Mouse (Mus musculus): ENCODE measurements at regions not wholly inside any gene's neighbourhood (a gene's known extent, or its start where the extent isn't known, plus 50 kb on each side); places are given as distances from the start of the nearest gene placed in this dataset.

DNA sequence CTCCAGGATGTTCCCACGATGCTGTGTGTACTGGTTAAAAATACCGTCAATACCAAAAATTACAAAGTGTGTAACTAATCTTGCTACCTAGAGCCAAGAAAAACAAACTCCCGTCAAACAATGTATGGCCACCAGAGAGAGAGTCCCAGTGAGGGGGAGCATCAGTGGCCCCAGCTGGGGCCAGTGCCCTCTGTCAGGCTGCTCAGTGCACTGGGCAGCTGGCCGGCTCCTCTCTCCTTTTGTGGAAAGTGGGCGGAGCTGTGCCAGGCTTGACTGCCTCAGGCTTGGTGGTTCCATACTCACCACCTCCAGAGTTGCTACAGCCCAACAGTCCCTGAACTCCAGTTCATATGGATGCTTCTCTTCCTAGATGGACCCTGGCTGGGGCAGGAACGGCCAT lies 53.8 kb upstream of the Sept5 start:
- DNase-seq (ENCODE audit: low spot score, missing footprints) (peak; percentile 84), ATAC-seq (ENCODE audit: low FRiP score) (no peak)
- Histone ChIP-seq H3K4me3 (ENCODE audit: low read depth, low read length) (no peak overlapping the region), H3K27me3 (ENCODE audit: control insufficient read depth, insufficient read depth, low read length) (no peaks in the 10 kb centered on the region), H3K4me2 (no peak overlapping the region), H3K27ac (ENCODE audit: low read depth, low read length) (no peak overlapping the region), H3K36me3 (ENCODE audit: control insufficient read depth, insufficient read depth, low read length) (no peaks in the 10 kb centered on the region), H3K9ac (ENCODE audit: low read length) (no peak overlapping the region), H3K4me1 (ENCODE audit: control insufficient read depth, insufficient read depth, low read length) (peaks cover 16% of the 10 kb centered on the region), H3K9me3 (ENCODE audit: control insufficient read depth, low read length) (no peaks in the 10 kb centered on the region)
- WGBS = 49% methylated on average over 6 of the region's 6 CpGs

GRCm38 (mm10) chr16:18686044-18686761 lies 56.4 kb upstream of the Sept5 start:
- no peaks in the 10 kb centered on the region for H3K36me3 ChIP-seq (ENCODE audit: control insufficient read depth, insufficient read depth, low read length)
- DNase-seq (ENCODE audit: low spot score, missing footprints) (peak; percentile 89), ATAC-seq (ENCODE audit: low FRiP score) (peak; percentile 47)
- H3K27me3 ChIP-seq (ENCODE audit: control insufficient read depth, insufficient read depth, low read length) = no peaks in the 10 kb centered on the region
- H3K4me1 ChIP-seq (ENCODE audit: control insufficient read depth, insufficient read depth, low read length) = peaks cover 16% of the 10 kb centered on the region
- peak overlapping the region; percentile 44; the same call in 1 of the 2 replicates for H3K27ac ChIP-seq (ENCODE audit: low read depth, low read length)
- peak overlapping the region; percentile 40 for H3K9ac ChIP-seq (ENCODE audit: low read length)
- H3K9me3 ChIP-seq (ENCODE audit: control insufficient read depth, low read length) = no peaks in the 10 kb centered on the region
- H3K4me3 ChIP-seq (ENCODE audit: low read depth, low read length) = no peak overlapping the region
- peak overlapping the region; percentile 13; the same call in 1 of the 2 replicates for H3K4me2 ChIP-seq
- 6% methylated on average over 6 of the region's 6 CpGs for WGBS

DNA sequence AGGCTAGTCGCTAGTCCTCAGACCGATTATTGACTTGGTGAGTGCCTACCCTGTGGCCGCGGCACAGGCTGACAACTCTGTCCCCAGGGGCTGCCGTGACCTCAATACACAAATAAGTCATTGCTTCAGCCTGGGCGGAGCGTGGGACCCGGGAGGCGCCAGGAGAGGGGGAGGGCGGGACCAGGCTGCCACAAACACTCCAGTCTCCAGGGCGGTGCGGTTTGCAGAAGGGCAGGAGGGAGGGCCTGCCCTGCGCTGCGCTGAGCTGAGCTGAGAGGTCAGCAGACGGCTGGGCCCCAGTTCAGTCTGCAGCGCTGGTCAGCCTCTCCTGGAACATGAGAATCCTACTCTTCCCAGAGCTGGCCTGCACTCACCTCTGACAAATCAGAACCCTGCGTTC lies 57.2 kb upstream of the Sept5 start:
- peak overlapping the region; percentile 57; the same call in 1 of the 2 replicates for H3K27ac ChIP-seq (ENCODE audit: low read depth, low read length)
- peak overlapping the region; percentile 39; the same call in 1 of the 2 replicates for H3K4me2 ChIP-seq
- WGBS = under 1% methylated on average over 17 of the region's 17 CpGs
- no peaks in the 10 kb centered on the region for H3K27me3 ChIP-seq (ENCODE audit: control insufficient read depth, insufficient read depth, low read length)
- peaks cover 16% of the 10 kb centered on the region for H3K4me1 ChIP-seq (ENCODE audit: control insufficient read depth, insufficient read depth, low read length)
- peak; percentile 97 for ATAC-seq (ENCODE audit: low FRiP score)
- H3K9ac ChIP-seq (ENCODE audit: low read length) = peak overlapping the region; percentile 33; the same call in 1 of the 2 replicates
- no peaks in the 10 kb centered on the region for H3K36me3 ChIP-seq (ENCODE audit: control insufficient read depth, insufficient read depth, low read length)
- H3K9me3 ChIP-seq (ENCODE audit: control insufficient read depth, low read length) = no peaks in the 10 kb centered on the region
- H3K4me3 ChIP-seq (ENCODE audit: low read depth, low read length) = peak overlapping the region; percentile 16; the same call in 1 of the 2 replicates
- peak; percentile 98 for DNase-seq (ENCODE audit: low spot score, missing footprints)

DNA sequence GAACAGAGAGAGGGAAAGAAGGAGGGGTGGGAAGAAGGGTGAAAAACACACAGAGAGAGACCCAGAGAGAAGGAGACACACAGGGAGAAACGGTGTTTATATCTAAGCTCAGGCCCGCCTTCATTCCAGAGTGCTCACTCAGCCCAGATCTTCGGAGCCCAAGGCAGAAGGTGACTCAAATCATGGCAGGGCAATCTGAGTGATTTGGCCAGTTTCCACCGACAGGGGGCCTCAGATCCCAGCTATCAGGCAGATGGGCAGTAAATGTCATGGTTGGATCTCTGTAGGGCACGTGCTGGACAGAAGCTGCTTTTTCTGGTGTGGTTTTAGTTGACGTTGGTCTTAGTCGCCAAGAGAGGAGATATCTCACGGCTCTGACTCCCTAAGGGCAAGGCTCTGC lies 57.6 kb upstream of the Sept5 start:
- H3K4me2 ChIP-seq = peak overlapping the region; percentile 39; the same call in 1 of the 2 replicates
- peaks cover 16% of the 10 kb centered on the region for H3K4me1 ChIP-seq (ENCODE audit: control insufficient read depth, insufficient read depth, low read length)
- peak overlapping the region; percentile 33; the same call in 1 of the 2 replicates for H3K9ac ChIP-seq (ENCODE audit: low read length)
- H3K27me3 ChIP-seq (ENCODE audit: control insufficient read depth, insufficient read depth, low read length) = no peaks in the 10 kb centered on the region
- peak; percentile 52 for ATAC-seq (ENCODE audit: low FRiP score)
- peak; percentile 99 for DNase-seq (ENCODE audit: low spot score, missing footprints)
- no peaks in the 10 kb centered on the region for H3K36me3 ChIP-seq (ENCODE audit: control insufficient read depth, insufficient read depth, low read length)
- peak overlapping the region; percentile 16; the same call in 1 of the 2 replicates for H3K4me3 ChIP-seq (ENCODE audit: low read depth, low read length)
- no peaks in the 10 kb centered on the region for H3K9me3 ChIP-seq (ENCODE audit: control insufficient read depth, low read length)
- WGBS = 3% methylated on average over 8 of the region's 8 CpGs
- peak overlapping the region; percentile 57; the same call in 1 of the 2 replicates for H3K27ac ChIP-seq (ENCODE audit: low read depth, low read length)

- Histone ChIP-seq H3K4me2 (no peak overlapping the region), H3K9ac (ENCODE audit: low read length) (no peak overlapping the region), H3K27me3 (ENCODE audit: control insufficient read depth, insufficient read depth, low read length) (no peaks in the 10 kb centered on the region), H3K9me3 (ENCODE audit: control insufficient read depth, low read length) (no peaks in the 10 kb centered on the region), H3K27ac (ENCODE audit: low read depth, low read length) (no peak overlapping the region), H3K36me3 (ENCODE audit: control insufficient read depth, insufficient read depth, low read length) (no peaks in the 10 kb centered on the region), H3K4me3 (ENCODE audit: low read depth, low read length) (no peak overlapping the region), H3K4me1 (ENCODE audit: control insufficient read depth, insufficient read depth, low read length) (no peaks in the 10 kb centered on the region)
- DNase-seq (ENCODE audit: low spot score, missing footprints) (no peak), ATAC-seq (ENCODE audit: low FRiP score) (no peak)
- 70% methylated on average over 5 of the region's 5 CpGs for WGBS
These were observed 65.8 kb upstream of the Sept5 start for GRCm38 (mm10) chr16:18695596-18695995.

- H3K27ac ChIP-seq (ENCODE audit: low read depth, low read length) = no peak overlapping the region
- H3K36me3 ChIP-seq (ENCODE audit: control insufficient read depth, insufficient read depth, low read length) = no peaks in the 10 kb centered on the region
- WGBS = 15% methylated on average over 20 of the region's 20 CpGs
- no peaks in the 10 kb centered on the region for H3K9me3 ChIP-seq (ENCODE audit: control insufficient read depth, low read length)
- no peak overlapping the region; the same call in 1 of the 2 replicates for H3K4me2 ChIP-seq
- peak; percentile 99 for DNase-seq (ENCODE audit: low spot score, missing footprints)
- no peaks in the 10 kb centered on the region for H3K4me1 ChIP-seq (ENCODE audit: control insufficient read depth, insufficient read depth, low read length)
- no peaks in the 10 kb centered on the region for H3K27me3 ChIP-seq (ENCODE audit: control insufficient read depth, insufficient read depth, low read length)
- H3K4me3 ChIP-seq (ENCODE audit: low read depth, low read length) = no peak overlapping the region
- ATAC-seq (ENCODE audit: low FRiP score) = peak; percentile 84
- no peak overlapping the region for H3K9ac ChIP-seq (ENCODE audit: low read length)
These were observed 66.5 kb upstream of the Sept5 start for GRCm38 (mm10) chr16:18696074-18696819.

DNA sequence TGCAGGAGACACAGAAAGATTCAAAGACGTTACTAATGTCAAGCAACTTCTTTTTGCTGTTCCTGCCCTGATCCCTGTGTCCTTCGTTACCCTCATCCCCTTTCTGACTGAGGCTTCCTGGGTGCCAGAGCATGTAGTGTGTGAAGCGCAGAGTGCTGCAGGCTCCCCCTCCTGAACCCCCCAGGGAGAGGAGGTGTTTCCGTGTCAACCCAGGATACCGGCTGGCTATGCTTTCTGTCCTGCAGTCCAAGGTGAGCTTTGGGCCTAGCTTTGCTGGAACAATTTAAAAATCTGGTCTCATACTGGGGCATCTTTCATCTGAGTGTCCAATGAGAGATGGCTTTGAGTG lies 67.0 kb upstream of the Sept5 start:
- no peaks in the 10 kb centered on the region for H3K4me1 ChIP-seq (ENCODE audit: control insufficient read depth, insufficient read depth, low read length)
- no peak overlapping the region for H3K27ac ChIP-seq (ENCODE audit: low read depth, low read length)
- no peak overlapping the region for H3K4me2 ChIP-seq
- ATAC-seq (ENCODE audit: low FRiP score) = peak; percentile 54
- no peak overlapping the region for H3K9ac ChIP-seq (ENCODE audit: low read length)
- H3K4me3 ChIP-seq (ENCODE audit: low read depth, low read length) = no peak overlapping the region
- no peaks in the 10 kb centered on the region for H3K9me3 ChIP-seq (ENCODE audit: control insufficient read depth, low read length)
- H3K27me3 ChIP-seq (ENCODE audit: control insufficient read depth, insufficient read depth, low read length) = no peaks in the 10 kb centered on the region
- no peaks in the 10 kb centered on the region for H3K36me3 ChIP-seq (ENCODE audit: control insufficient read depth, insufficient read depth, low read length)
- DNase-seq (ENCODE audit: low spot score, missing footprints) = no peak
- WGBS = 62% methylated on average over 5 of the region's 5 CpGs

DNA sequence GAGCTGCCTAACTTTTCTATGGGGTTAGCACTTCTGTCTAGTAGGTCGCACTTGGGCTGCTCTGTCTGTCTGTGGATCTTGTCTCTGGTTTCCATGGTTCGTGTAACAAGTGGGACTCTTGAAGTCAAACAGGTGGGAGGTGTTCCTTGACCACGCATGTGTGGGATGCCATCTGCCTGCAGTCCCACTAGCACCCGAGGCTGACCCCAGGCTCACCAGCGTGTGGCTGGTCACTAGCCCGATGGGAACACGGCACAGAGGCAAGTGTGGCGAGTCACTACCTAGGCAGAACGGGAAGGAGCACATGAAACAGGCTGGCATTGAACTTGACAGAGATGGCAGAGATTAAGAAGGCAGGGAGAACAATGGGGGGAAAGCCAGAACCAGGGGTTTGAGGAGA lies 72.5 kb upstream of the Cldn5 start:
- no peak overlapping the region for H3K4me3 ChIP-seq (ENCODE audit: low read depth, low read length)
- DNase-seq (ENCODE audit: low spot score, missing footprints) (no peak), ATAC-seq (ENCODE audit: low FRiP score) (no peak)
- no peak overlapping the region for H3K9ac ChIP-seq (ENCODE audit: low read length)
- no peak overlapping the region for H3K27ac ChIP-seq (ENCODE audit: low read depth, low read length)
- H3K4me2 ChIP-seq = no peak overlapping the region
- no peaks in the 10 kb centered on the region for H3K9me3 ChIP-seq (ENCODE audit: control insufficient read depth, low read length)
- H3K27me3 ChIP-seq (ENCODE audit: control insufficient read depth, insufficient read depth, low read length) = no peaks in the 10 kb centered on the region
- H3K4me1 ChIP-seq (ENCODE audit: control insufficient read depth, insufficient read depth, low read length) = no peaks in the 10 kb centered on the region
- no peaks in the 10 kb centered on the region for H3K36me3 ChIP-seq (ENCODE audit: control insufficient read depth, insufficient read depth, low read length)
- 73% methylated on average over 9 of the region's 9 CpGs for WGBS

GRCm38 (mm10) chr16:18705028-18705648 lies 71.5 kb upstream of the Cldn5 start:
- no peaks in the 10 kb centered on the region for H3K4me1 ChIP-seq (ENCODE audit: control insufficient read depth, insufficient read depth, low read length)
- 82% methylated on average over 9 of the region's 9 CpGs for whole genome bisulfite sequencing
- H3K9ac ChIP-seq (ENCODE audit: low read length) = no peak overlapping the region
- H3K4me3 ChIP-seq (ENCODE audit: low read depth, low read length) = no peak overlapping the region
- no peak overlapping the region for H3K4me2 ChIP-seq
- ATAC-seq (ENCODE audit: low FRiP score) (no peak), DNase-seq (ENCODE audit: low spot score, missing footprints) (no peak)
- H3K36me3 ChIP-seq (ENCODE audit: control insufficient read depth, insufficient read depth, low read length) = no peaks in the 10 kb centered on the region
- no peak overlapping the region for H3K27ac ChIP-seq (ENCODE audit: low read depth, low read length)
- no peaks in the 10 kb centered on the region for H3K9me3 ChIP-seq (ENCODE audit: control insufficient read depth, low read length)
- H3K27me3 ChIP-seq (ENCODE audit: control insufficient read depth, insufficient read depth, low read length) = no peaks in the 10 kb centered on the region
